Mouse (Mus musculus) G1E (cell line): ENCODE measurements around the gene Bach2.

Source experiments
- CTCF ChIP-seq: IDR thresholded peaks from 2 replicates; pipeline ENCODE4 v1.5.1; 2012; ENCODE audit warnings: low read depth, low read length, inconsistent platforms, mixed read lengths
- GATA2 ChIP-seq: IDR thresholded peaks from 2 replicates; pipeline ENCODE4 v1.6.1; 2012; ENCODE audit warnings: low read depth, low read length, inconsistent platforms, borderline replicate concordance

DNA sequence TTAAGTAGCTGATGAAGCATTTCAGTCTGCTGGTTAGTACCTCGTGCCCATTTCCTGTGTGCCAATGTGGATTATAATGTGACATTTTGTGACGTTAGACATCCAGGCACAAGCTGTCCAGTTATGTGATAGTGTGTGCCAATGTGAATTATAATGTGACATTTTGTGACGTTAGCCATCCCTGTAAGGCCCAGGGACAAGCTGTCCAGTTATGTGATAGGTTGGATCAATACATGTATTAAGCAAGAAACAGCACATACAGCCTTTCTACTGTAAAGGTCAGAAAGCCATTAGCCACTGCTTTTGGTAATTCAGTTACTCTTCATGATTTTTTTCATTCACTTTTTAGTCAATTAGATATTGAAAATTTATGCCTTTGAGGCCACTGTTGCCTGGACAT lies 76.3 kb downstream of the Bach2 start:
- TF ChIP-seq CTCF (no peak), GATA2 (no peak)
